Mouse (Mus musculus) cortical plate, adult 2 months (tissue): Measurements from ENCODE around the gene Fgfr2.

ENCODE experiments used
- CTCF ChIP-seq: fragments of 200-500 bp; IDR thresholded peaks from 2 replicates; pipeline ENCODE4 v1.5.1; 2011; ENCODE audit warnings: mild to moderate bottlenecking, control low read depth, low read length; ENCODE audit not compliant: insufficient read depth; ENCODE audit errors: extremely low read depth
- POLR2A ChIP-seq: fragments of 200-500 bp; IDR thresholded peaks from 2 replicates; pipeline ENCODE4 v1.6.1; 2011; ENCODE audit warnings: mild to moderate bottlenecking, low read length, control low read depth; ENCODE audit not compliant: insufficient read depth; ENCODE audit errors: extremely low read depth

DNA sequence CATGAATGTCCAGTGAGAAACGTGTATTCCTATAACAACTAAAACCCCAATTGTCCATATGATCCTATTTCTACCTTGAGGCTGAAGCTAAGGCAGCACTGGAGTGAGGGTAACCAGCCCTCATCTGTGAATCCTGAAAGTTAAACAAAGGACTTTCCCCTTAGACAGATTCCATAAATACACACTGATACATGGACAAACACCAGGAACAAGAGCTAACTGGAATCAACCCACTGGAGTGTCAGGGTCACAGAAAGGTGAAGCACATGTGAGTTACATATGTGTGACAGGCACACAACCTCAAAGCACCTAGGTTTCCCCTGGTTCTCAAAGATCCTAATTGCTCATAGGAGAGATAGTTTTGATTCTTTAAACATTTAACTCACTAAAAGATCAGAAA, 2703.2 kb downstream of the Fgfr2 start:
- no peak for TF ChIP-seq CTCF
- TF ChIP-seq POLR2A: no peak
